Mouse (Mus musculus) lung, postnatal 0 days (tissue): ENCODE measurements around the gene Cald1.

Experiments used
- CTCF ChIP-seq: IDR thresholded peaks from 2 replicates; pipeline ENCODE4 v1.5.1; 2016; ENCODE audit warnings: antibody characterized with exemption, mild to moderate bottlenecking
- EP300 ChIP-seq: IDR thresholded peaks from 2 replicates; pipeline ENCODE4 v1.6.1; 2016; ENCODE audit warnings: antibody characterized with exemption, mild to moderate bottlenecking, control low read depth

- TF ChIP-seq CTCF (no peak), EP300 (no peak)
Observed at GRCm38 (mm10) chr6:34671355-34671754, 73.1 kb downstream of the Cald1 start.
